Mouse (Mus musculus) cerebellum, adult 2 months (tissue): ENCODE measurements at regions not wholly inside any gene's neighbourhood (a gene's known extent, or its start where the extent isn't known, plus 50 kb on each side); places are given as distances from the start of the nearest gene placed in this dataset.

Source experiments
- DNase-seq, 2 experiments: peaks; one replicate each; pipeline ENCODE4 v3.0.0; 2021
- H3K27ac ChIP-seq: fragments of 200-500 bp; 2 replicates; pipeline ENCODE4 v1.5.1; 2012; ENCODE audit warnings: low read length, control low read depth, inconsistent platforms; ENCODE audit not compliant: insufficient read depth
- H3K27me3 ChIP-seq: fragments of 200-500 bp; 2 replicates; pipeline ENCODE4 v1.6.1; 2012; ENCODE audit warnings: inconsistent platforms, mild to moderate bottlenecking, low read length, moderate library complexity; ENCODE audit not compliant: control insufficient read depth, insufficient read depth
- H3K4me1 ChIP-seq: fragments of 200-500 bp; 2 replicates; pipeline ENCODE4 v1.6.1; 2011; ENCODE audit warnings: low read length; ENCODE audit not compliant: control insufficient read depth, insufficient read depth
- H3K4me3 ChIP-seq: fragments of 200-500 bp; replicated peaks from 2 replicates; pipeline ENCODE3; 2011; ENCODE audit warnings: mild to moderate bottlenecking, low read depth, low read length, control low read depth; ENCODE audit not compliant: insufficient read depth
- CTCF ChIP-seq: fragments of 200-500 bp; IDR thresholded peaks from 2 replicates; pipeline ENCODE4 v1.5.1; 2011; ENCODE audit warnings: low read depth, mild to moderate bottlenecking, control low read depth, low read length, moderate library complexity, borderline replicate concordance; ENCODE audit not compliant: insufficient read depth
- POLR2A ChIP-seq: fragments of 200-500 bp; IDR thresholded peaks from 2 replicates; pipeline ENCODE4 v1.6.1; 2011; ENCODE audit warnings: low read length, control low read depth, borderline replicate concordance; ENCODE audit not compliant: insufficient read depth
- WGBS: fragments of 180-500 bp; shearing (Covaris S2); methylation state at CpG from one replicate; pipeline ENCODE4 v1.1.7; 2018; 5-methylcytosine and 5-hydroxymethylcytosine counted together

GRCm38 (mm10) chr17:67450021-67450420, 95.8 kb upstream of the Ptprm start:
- H3K27ac ChIP-seq = no peak overlapping the region
- WGBS = 52% methylated on average over 5 of the region's 5 CpGs
- H3K4me1 ChIP-seq = no peaks in the 10 kb centered on the region
- no peak overlapping the region for H3K4me3 ChIP-seq
- TF ChIP-seq POLR2A (no peak), CTCF (no peak)
- H3K27me3 ChIP-seq = no peaks in the 10 kb centered on the region; the same call in 1 of the 2 replicates
- DNase-seq = no peak

- no peak overlapping the region for H3K27ac ChIP-seq
- no peaks in the 10 kb centered on the region; the same call in 1 of the 2 replicates for H3K27me3 ChIP-seq
- no peak for DNase-seq
- no peaks in the 10 kb centered on the region for H3K4me1 ChIP-seq
- no peak for TF ChIP-seq POLR2A
- no peak overlapping the region for H3K4me3 ChIP-seq
Observed at GRCm38 (mm10) chr17:67445986-67446385, 91.7 kb upstream of the Ptprm start.

DNA sequence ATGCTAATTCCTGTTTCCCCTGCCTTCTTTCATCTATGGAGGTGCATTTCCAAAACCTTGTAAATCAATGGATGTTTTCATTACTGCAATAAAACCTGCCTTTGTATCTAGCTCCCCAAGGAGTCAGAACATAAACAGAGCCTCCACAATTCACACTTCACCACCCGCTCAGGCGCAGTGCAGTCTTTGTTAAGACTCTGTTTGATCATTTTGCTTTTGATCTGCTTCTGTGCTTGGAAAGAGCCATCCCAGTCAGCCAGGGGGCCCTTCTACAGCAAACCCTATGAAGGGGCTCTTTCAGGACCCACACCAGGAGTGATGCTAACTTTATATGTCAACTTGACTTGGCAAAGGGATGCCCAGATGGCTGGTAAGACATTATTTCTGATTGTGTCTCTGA, 86.7 kb upstream of the Ptprm start:
- no peak overlapping the region for H3K4me3 ChIP-seq
- no peaks in the 10 kb centered on the region for H3K27me3 ChIP-seq
- TF ChIP-seq CTCF (no peak), POLR2A (no peak)
- H3K4me1 ChIP-seq = no peaks in the 10 kb centered on the region
- no peak for DNase-seq
- 67% methylated on average over 2 of the region's 2 CpGs for WGBS
- H3K27ac ChIP-seq = no peak overlapping the region

DNA sequence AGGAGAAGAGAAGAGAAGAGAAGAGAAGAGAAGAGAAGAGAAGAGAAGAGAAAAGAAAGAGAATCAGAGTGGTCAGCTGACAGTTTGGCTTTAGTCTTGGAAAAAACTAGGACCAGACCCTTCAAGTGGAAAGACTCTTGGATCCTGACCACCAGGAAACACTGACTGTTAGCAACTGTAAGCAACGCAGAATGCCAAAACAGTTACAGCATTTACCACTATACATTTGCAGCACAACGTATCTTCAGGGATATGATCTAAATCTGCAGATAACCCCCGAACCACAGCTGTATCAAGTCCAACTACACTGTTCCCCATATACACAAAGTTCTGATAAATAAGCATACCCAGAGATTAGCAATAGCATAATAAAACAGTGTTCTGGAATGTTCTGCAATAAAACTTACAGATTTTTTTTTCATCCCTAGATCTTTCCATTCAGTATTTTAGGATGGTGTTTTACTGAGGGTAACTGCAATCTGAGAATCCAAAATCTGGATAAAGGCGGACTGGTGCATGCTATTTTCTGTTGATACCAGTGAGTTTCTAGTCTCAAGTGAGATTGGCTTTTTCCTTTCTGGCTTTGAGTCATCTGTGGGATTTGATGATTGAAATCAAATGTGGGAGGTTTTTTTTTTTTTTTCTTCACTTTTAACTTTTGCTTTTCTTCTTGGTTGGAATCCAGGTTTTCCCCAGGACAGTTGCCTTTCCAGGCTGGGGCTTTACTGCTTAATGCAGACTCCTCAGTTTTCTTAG, 65.9 kb upstream of the Ptprm start:
- H3K4me3 ChIP-seq = no peak overlapping the region
- H3K27ac ChIP-seq = no peak overlapping the region
- DNase-seq = no peak
- whole genome bisulfite sequencing = 77% methylated on average over 4 of the region's 4 CpGs
- H3K4me1 ChIP-seq = no peaks in the 10 kb centered on the region
- no peaks in the 10 kb centered on the region for H3K27me3 ChIP-seq
- TF ChIP-seq CTCF (no peak), POLR2A (no peak)

GRCm38 (mm10) chr17:67412546-67413250, 58.4 kb upstream of the Ptprm start:
- no peak for DNase-seq

GRCm38 (mm10) chr17:67409911-67410310, 55.7 kb upstream of the Ptprm start:
- TF ChIP-seq POLR2A (no peak), CTCF (no peak)
- Histone ChIP-seq H3K4me1 (no peaks in the 10 kb centered on the region), H3K27ac (no peak overlapping the region), H3K27me3 (no peaks in the 10 kb centered on the region), H3K4me3 (no peak overlapping the region)
- WGBS = 96% methylated on average over 2 of the region's 2 CpGs
- no peak for DNase-seq

More at GRCm38 (mm10) chr17:67412546-67413250, 58.4 kb upstream of the Ptprm start:
- no peak overlapping the region for H3K4me3 ChIP-seq
- H3K27me3 ChIP-seq = no peaks in the 10 kb centered on the region
- TF ChIP-seq CTCF = no peak
- TF ChIP-seq POLR2A = no peak
- no peaks in the 10 kb centered on the region for H3K4me1 ChIP-seq
- H3K27ac ChIP-seq = no peak overlapping the region
- 87% methylated on average over 8 of the region's 8 CpGs for WGBS

DNA sequence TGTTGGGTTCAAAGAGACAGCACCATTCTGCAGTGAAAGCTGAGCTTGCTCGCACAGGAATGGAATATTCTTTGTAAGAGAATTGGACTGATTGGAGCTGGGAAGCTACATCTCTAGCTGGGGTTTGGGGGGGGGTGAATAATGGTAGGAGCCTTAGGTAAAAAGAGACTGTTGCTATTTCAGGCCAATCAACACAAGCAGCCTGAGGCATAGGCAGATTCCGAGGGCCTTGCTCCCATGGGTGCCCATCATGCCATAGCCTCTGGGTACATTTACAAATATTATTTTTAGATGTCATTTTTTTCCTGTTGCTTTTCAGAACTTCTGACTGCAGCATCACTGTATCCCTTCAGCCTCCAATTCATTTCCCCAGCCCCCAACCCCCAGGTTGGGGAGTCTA, 51.7 kb upstream of the Ptprm start:
- Histone ChIP-seq H3K27ac (no peak overlapping the region), H3K27me3 (no peaks in the 10 kb centered on the region), H3K4me1 (no peaks in the 10 kb centered on the region), H3K4me3 (no peak overlapping the region)
- no peak for DNase-seq
- no peak for TF ChIP-seq POLR2A
- no peak for TF ChIP-seq CTCF
- WGBS = 95% methylated on average over 2 of the region's 2 CpGs
